Mouse (Mus musculus): ENCODE data around the gene Snx1. TPM values are rescaled to one million over a fixed set of nuclear protein-coding genes. Genes with fewer than 3 reads are reported as not detected.

The Snx1 gene
- polyA plus RNA-seq, 1 experiment from 2014 or later, result 127 TPM

DNA sequence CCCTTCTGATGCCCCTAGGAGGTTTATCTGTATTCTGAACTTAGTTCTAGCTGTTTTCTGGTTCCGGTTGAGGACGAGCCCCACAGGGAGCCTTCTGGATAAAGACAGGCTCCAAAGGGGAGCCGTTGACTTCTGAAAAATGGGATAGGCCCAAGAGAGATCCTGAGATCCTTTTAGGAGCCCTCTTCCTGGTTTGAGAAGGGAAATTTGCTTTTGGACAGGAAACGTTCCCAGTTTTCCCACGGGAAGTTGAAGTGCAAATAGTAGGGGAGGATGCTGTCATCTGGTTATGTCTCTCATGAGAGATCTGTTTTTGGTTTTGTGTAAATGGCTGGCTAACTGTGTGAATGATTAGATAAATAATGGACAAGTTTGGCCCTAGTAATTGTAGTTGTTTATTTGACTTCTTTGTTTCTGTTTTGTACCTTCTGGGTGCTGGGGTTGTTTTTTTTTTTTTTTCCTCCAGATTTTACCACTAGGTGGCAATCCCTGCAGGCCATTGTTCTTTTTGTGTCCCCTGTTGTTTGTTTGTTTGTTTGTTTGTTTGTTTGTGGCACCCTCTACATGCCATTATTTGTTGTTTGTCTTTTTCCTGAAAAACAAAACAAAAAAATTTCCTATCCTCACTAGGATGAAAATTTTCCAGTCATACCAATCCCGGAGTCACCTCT is 76.3 kb downstream of the Snx1 start:
- Histone ChIP-seq H3K4me3 (replicated peaks) (no peak overlapping the region), H3K4me2 (replicated peaks) (no peak overlapping the region), H3K27me3 (no peaks in the 10 kb centered on the region), H3K27ac (replicated peaks) (no peak overlapping the region), H3K9me3 (replicated peaks) (no peaks in the 10 kb centered on the region), H3K9ac (no peak overlapping the region), H3K36me3 (no peaks in the 10 kb centered on the region), H3K4me1 (no peaks in the 10 kb centered on the region)
- no peak for ATAC-seq (ENCODE audit: insufficient number of reproducible peaks, low FRiP score, low TSS enrichment, low read depth)
- 63% methylated on average over 6 of the region's 6 CpGs for WGBS

DNA sequence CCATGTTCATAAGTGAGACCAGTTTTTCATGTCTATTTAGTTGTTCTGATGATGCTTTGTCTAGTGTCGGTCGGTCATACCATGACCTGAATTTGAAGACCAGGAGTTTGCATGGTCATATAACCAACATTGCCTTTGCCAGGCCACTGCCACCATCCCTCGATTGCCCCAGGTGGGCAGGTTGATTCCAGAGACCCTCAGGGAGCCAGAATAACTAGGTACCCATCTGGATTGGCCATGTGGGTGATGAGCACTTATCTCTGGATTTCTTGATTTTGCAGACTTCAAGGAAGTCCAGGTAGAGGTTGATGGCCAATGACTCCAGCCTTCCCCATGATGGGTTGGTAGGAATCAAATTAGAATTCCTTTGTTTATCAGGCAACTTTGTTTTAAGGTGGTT is 83.1 kb downstream of the Snx1 start:
- Histone ChIP-seq H3K27ac (replicated peaks) (no peak overlapping the region), H3K9ac (no peak overlapping the region), H3K27me3 (no peaks in the 10 kb centered on the region), H3K4me2 (replicated peaks) (no peak overlapping the region), H3K4me3 (replicated peaks) (no peak overlapping the region), H3K4me1 (no peaks in the 10 kb centered on the region), H3K9me3 (replicated peaks) (no peaks in the 10 kb centered on the region), H3K36me3 (peaks cover 28% of the 10 kb centered on the region)
- 98% methylated on average over 3 of the region's 3 CpGs for WGBS
- no peak for ATAC-seq (ENCODE audit: insufficient number of reproducible peaks, low FRiP score, low TSS enrichment, low read depth)

GRCm38 (mm10) chr9:66042331-66042730 is 84.1 kb downstream of the Snx1 start:
- H3K36me3 ChIP-seq, result peaks cover 28% of the 10 kb centered on the region
- WGBS, result 76% methylated on average over 4 of the region's 4 CpGs

GRCm38 (mm10) chr9:66040801-66041200 is 85.6 kb downstream of the Snx1 start:
- no peak overlapping the region for H3K4me3 ChIP-seq (replicated peaks)
- WGBS, result 75% methylated on average over 3 of the region's 3 CpGs
- H3K9ac ChIP-seq, result no peak overlapping the region
- H3K4me2 ChIP-seq (replicated peaks), result no peak overlapping the region
- no peak for ATAC-seq (ENCODE audit: insufficient number of reproducible peaks, low FRiP score, low TSS enrichment, low read depth)
- peaks cover 36% of the 10 kb centered on the region for H3K36me3 ChIP-seq
- H3K9me3 ChIP-seq (replicated peaks), result no peaks in the 10 kb centered on the region
- no peaks in the 10 kb centered on the region for H3K27me3 ChIP-seq
- no peaks in the 10 kb centered on the region for H3K4me1 ChIP-seq
- no peak overlapping the region for H3K27ac ChIP-seq (replicated peaks)

More at GRCm38 (mm10) chr9:66042331-66042730, 84.1 kb downstream of the Snx1 start:
- H3K9ac ChIP-seq, result no peak overlapping the region
- ATAC-seq (ENCODE audit: insufficient number of reproducible peaks, low FRiP score, low TSS enrichment, low read depth), result no peak
- H3K9me3 ChIP-seq (replicated peaks), result no peaks in the 10 kb centered on the region
- H3K27me3 ChIP-seq, result no peaks in the 10 kb centered on the region
- no peak overlapping the region for H3K4me3 ChIP-seq (replicated peaks)
- H3K4me2 ChIP-seq (replicated peaks), result no peak overlapping the region
- H3K4me1 ChIP-seq, result no peaks in the 10 kb centered on the region
- H3K27ac ChIP-seq (replicated peaks), result no peak overlapping the region

DNA sequence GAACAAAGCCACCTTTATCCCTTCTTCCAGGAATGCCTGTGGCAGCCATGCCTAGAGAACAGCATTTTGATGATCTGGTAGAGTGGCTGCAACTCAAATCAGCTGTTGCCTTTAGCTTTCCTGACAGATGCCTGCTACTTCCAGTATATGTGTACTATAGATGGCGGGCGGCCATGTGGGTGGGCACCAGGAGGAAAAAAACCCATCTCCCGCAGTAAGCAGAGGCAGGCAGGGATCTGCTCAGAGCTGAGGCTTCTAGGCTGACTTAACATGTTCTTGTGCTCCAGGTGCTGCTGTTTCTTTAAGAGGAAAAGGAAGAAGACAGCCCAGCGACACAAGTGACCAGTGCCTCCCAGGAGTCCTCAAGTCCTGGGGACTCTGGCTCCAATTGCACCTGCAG is 87.1 kb downstream of the Snx1 start:
- H3K4me1 ChIP-seq, result no peaks in the 10 kb centered on the region
- H3K9ac ChIP-seq, result no peak overlapping the region
- whole genome bisulfite sequencing, result 75% methylated on average over 4 of the region's 4 CpGs
- no peak overlapping the region for H3K4me3 ChIP-seq (replicated peaks)
- H3K27me3 ChIP-seq, result no peaks in the 10 kb centered on the region
- no peaks in the 10 kb centered on the region for H3K9me3 ChIP-seq (replicated peaks)
- no peak for ATAC-seq (ENCODE audit: insufficient number of reproducible peaks, low FRiP score, low TSS enrichment, low read depth)
- H3K27ac ChIP-seq (replicated peaks), result no peak overlapping the region
- peaks cover 41% of the 10 kb centered on the region for H3K36me3 ChIP-seq
- H3K4me2 ChIP-seq (replicated peaks), result no peak overlapping the region

GRCm38 (mm10) chr9:66038581-66038980 is 87.8 kb downstream of the Snx1 start:
- H3K9me3 ChIP-seq (replicated peaks), result no peaks in the 10 kb centered on the region
- no peak overlapping the region for H3K4me2 ChIP-seq (replicated peaks)
- H3K4me3 ChIP-seq (replicated peaks), result no peak overlapping the region
- no peaks in the 10 kb centered on the region for H3K27me3 ChIP-seq
- no peak overlapping the region for H3K9ac ChIP-seq
- H3K4me1 ChIP-seq, result no peaks in the 10 kb centered on the region
- peaks cover 42% of the 10 kb centered on the region for H3K36me3 ChIP-seq
- H3K27ac ChIP-seq (replicated peaks), result no peak overlapping the region
- no peak for ATAC-seq (ENCODE audit: insufficient number of reproducible peaks, low FRiP score, low TSS enrichment, low read depth)
- WGBS, result 88% methylated on average over 4 of the region's 4 CpGs

Other genes with a start within 250 kb of the Snx1 start
- gene Pclaf, start 236.3 kb downstream of the Snx1 start, polyA plus RNA-seq (2015; fragmentation: Nextera tagmentation; extraction: Ambion mirVana), result 135 and 145 TPM in 2 replicates
- 31.8 and 38.1 TPM in 2 replicates for gene Trip4, start 217.8 kb downstream of the Snx1 start, polyA plus RNA-seq (2015; fragmentation: Nextera tagmentation; extraction: Ambion mirVana)
- 15.7 and 18.0 TPM in 2 replicates for gene Csnk1g1, start 217.7 kb downstream of the Snx1 start, polyA plus RNA-seq (2015; fragmentation: Nextera tagmentation; extraction: Ambion mirVana)
- 668 and 701 TPM in 2 replicates for gene Ppib, start 66.4 kb downstream of the Snx1 start, polyA plus RNA-seq (2015; fragmentation: Nextera tagmentation; extraction: Ambion mirVana)
- gene Snx22, start 56.9 kb downstream of the Snx1 start, polyA plus RNA-seq (2015; fragmentation: Nextera tagmentation; extraction: Ambion mirVana), result 5.3 and 6.0 TPM in 2 replicates
- 128 and 129 TPM in 2 replicates for gene Ciao2a, start within 50 bp of the Snx1 start, polyA plus RNA-seq (2015; fragmentation: Nextera tagmentation; extraction: Ambion mirVana)
- 17.1 and 18.0 TPM in 2 replicates for gene Dapk2, start 31.6 kb upstream of the Snx1 start, polyA plus RNA-seq (2015; fragmentation: Nextera tagmentation; extraction: Ambion mirVana)
- gene Herc1, start 223.9 kb upstream of the Snx1 start, polyA plus RNA-seq (2015; fragmentation: Nextera tagmentation; extraction: Ambion mirVana), result 19.9 TPM in 2 replicates

All from embryonic facial prominence, embryonic 15.5 days (tissue).